Mouse (Mus musculus) kidney, postnatal 14 days (tissue): ENCODE data around the gene Slc30a4.

Source experiments
- DNase-seq: peaks from one replicate; pipeline ENCODE4 v3.0.0; 2022; ENCODE audit warnings: mixed read lengths

Slc30a4 gene

DNA sequence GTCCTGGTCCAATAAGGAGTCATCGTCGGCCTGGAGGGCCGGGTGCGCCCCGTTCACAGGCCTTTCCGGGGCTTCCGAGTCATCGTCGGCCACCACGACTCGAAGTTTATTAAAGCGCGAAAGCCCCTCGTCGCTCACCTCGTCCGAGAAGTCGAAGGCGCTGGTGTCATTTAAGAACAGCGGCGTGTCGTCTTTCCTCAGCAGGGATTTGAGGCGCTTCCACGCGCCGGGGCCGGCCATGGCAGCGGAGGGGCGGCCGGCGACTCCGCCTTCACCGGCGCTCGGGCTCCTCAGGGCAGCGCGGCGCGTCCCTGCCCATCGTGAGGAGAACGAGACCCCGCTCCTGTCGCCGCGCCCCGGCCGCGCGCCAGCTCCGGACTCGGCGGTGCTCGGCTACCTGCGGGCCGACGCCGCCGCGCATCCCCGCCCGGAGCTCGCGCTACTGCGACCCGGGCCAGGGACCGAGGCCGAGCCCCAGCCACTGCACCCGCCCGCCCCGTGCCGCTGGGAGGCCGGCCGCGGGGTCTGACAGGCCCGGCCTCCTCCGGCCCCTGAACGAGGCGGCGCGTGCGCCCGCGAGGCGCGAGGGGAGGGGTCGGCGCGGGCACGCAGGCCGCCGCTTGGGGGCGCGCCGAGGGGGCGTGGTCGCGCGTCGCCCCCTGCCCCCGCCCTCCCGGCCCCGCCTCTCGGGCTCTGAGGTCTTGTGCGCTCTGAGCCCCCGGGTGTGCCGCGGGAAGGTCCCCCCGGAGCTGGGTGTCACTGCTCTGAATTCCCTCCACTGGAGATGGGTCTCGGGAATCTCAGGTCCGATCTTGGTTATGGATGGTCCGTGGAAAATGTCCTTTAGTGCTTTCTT lies at the start of gene Slc30a4:
Gene Slc30a4 (minus strand): TSS at position 483 of the 856 bp plus-strand sequence.
- DNase-seq: peak; percentile 91

- peak; percentile 7 for DNase-seq
Measured at GRCm38 (mm10) chr2:122746461-122746860, 44.0 kb upstream of the Slc30a4 start.

DNA sequence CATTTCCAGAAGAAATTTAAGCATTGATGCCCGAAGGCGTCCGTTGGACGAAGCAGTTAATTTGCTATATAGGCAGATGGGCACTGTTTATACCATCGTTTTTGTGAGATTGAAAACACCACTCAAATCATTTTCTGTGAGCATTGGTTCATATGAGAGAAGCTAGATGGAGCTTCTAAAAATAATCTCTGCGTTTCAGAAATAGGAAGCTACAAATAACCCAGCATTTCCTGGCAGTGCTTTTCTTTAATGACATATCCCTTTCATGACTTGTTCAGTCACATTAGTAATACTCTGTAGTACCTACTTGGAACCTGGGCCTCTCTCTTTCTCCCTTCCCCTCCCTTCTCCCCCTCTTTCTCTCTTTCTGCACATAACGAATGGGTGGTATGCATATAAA lies 36.6 kb upstream of the Slc30a4 start:
- no peak for DNase-seq

- DNase-seq: peak; percentile 94
Measured at GRCm38 (mm10) chr2:122737894-122738830, 35.7 kb upstream of the Slc30a4 start, which contains the start of gene Bloc1s6. TSS of gene Bloc1s6 (plus strand) at chr2:122738503.

DNA sequence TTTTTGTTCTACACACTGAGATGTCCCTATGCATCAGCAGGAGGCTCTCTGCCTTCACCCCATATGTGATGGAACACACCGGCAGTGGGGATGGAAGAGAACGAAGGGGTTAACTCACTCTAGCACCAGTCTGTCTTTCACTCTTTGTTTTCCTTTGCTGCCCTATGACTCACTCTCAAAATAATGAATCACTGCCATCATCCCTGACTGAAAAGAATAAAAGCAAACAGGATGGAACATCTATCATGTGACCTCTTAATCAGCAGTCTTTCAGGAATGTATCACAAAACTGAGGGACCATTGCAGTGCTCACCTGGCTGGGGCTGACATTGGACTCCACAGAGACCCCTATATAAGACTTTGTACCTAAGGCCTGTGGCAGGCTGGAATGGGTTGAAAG lies 29.0 kb upstream of the Slc30a4 start:
- DNase-seq: no peak

- peak; percentile 25 for DNase-seq
Measured at GRCm38 (mm10) chr2:122725604-122726003, 23.1 kb upstream of the Slc30a4 start.

- no peak for DNase-seq
Measured at GRCm38 (mm10) chr2:122720564-122720963, 18.1 kb upstream of the Slc30a4 start.

DNA sequence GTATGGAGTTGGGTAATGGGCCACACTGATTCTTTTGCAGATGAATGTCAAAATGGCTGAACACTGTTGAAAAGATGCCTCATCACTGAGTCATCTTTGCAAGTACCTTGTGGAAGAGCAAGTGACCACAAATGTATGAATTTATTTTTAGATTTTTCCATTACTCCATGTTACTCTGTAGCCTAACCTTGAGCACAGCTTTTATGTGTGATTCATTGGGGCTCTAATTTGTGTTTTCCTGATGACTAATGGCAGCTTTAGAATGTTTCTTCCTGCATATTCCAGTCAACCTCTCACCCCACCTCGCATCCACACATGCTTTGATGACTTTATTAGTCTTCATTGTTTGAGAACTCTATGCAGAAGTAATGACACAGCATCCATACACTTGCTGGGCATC lies 16.8 kb upstream of the Slc30a4 start:
- DNase-seq: no peak

- DNase-seq: no peak
Measured at GRCm38 (mm10) chr2:122716301-122716842, 13.9 kb upstream of the Slc30a4 start.

DNA sequence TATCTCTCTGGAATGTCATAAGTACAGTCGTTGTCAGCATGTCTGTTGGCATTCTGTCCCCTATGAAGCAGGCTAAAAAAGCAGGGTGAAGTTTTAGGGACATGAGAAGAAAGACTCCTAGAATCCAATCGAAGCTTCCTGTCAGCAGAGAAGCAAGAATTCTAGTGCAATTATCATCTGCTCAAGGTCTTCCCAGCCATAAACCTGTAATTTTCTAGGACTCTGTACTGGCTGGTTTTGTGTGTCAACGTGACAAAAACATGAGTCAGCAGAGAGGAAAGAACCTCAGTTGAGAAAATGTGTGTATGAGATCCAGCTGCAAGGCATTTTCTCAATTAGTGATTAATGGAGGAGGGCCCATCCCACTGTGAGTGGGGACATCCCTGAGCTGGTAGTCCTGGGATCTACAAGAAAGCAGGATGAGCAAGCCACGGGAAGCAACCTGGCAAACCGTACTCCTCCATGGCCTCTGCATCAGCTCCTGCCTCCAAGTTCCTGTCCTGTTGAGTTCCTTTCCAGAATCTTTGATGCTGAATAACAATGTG lies 12.8 kb upstream of the Slc30a4 start:
- no peak for DNase-seq

DNA sequence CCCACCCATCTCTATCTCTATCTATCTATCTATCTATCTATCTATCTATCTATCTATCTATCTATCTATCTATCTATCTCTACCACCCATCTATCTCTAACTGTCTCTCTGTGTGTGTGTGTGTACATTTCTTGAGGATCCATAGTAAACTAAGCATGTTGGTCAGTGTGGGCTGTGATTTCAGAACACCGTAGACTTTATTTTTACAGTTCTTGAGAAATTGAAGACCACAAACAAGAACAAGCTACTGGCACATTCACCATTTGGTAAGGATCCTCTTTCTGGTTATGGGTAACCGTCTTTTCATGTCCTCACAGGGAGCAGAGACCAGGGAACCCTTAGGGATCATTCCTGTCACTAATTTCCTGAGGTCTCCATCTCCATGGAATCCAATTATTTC lies 10.4 kb upstream of the Slc30a4 start:
- no peak for DNase-seq

DNA sequence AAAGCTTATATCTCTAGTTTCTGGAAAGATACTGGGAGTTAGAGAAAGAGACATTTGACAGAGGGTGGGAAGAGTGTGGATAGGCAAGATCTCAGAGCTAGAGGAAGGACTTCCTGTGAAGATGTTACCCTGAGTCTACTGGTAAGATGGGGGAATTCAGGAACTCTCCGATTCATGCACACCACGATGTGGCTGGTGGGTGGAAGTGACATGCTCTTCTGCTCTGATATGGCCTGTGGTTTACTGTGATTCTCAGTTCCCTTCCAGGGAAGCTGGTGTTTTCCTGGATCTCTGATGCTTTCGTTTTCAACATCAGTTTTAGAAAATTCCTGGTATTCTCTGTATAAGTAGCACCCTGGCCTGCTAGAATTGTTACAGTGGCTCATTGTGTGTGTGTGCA lies 9.4 kb upstream of the Slc30a4 start:
- no peak for DNase-seq

- no peak for DNase-seq
Measured at GRCm38 (mm10) chr2:122709156-122709555, 6.7 kb upstream of the Slc30a4 start.

- DNase-seq: no peak
Measured at GRCm38 (mm10) chr2:122708080-122708479, 5.6 kb upstream of the Slc30a4 start.

DNA sequence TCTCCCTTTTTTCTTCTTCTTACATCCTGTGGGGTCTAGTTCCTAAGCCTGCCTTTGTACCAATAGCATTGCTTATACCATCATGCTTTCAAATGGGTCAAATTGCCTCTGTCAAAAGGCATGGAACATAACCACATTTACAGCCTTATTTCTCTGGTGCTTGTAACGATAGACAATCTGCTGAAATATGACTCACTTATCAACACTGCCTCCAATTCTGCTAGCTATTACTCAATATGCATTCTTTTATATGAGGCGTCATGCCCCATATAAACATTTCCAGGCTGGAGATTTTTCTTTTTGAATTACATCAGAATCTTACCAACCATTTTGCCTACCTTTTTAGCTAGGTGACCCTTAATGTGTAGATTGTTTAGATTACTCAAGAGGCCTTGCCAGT lies 2.1 kb upstream of the Slc30a4 start:
- no peak for DNase-seq

GRCm38 (mm10) chr2:122701871-122702180 lies 637 bp downstream of the Slc30a4 start:
- DNase-seq: no peak

DNA sequence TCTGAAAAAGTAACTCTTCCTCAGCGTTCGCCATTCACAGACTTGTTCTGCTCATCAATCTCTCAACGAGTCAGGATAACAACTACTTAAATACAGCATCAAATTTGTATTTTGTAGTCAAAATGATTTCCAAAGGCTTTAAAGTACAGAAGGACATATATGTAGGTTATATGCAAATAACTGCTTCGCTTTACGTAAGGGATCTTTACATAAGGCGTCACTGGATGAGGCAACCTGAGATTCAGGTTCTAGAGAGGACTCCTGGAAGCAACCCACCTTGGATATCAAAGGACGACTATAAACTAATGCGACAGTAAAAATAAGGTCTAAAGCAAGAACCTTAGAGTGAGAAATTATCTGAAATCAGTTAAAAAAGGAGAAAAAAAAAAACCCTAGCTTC lies 1.5 kb downstream of the Slc30a4 start:
- DNase-seq: no peak

GRCm38 (mm10) chr2:122697526-122697925 lies 4.9 kb downstream of the Slc30a4 start:
- DNase-seq: no peak

DNA sequence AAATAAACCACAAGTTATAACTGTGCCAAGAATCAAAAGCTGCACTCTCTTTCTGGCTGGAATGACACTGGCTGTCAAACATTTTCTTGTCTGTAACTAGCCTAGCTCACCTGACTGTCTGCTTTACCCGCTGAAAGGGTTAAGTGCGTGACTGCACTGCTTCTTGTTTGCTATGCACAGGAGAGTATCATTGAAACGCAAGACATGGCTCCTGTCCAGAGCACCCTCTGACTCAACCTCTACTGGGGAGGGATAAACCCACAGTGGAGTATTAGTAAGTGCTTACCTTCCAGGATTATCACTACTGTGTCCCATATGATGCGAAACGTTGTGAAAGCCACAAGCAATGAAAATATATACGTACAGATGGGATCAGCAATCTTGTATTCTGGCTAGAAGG lies 15.8 kb downstream of the Slc30a4 start:
- no peak for DNase-seq

DNA sequence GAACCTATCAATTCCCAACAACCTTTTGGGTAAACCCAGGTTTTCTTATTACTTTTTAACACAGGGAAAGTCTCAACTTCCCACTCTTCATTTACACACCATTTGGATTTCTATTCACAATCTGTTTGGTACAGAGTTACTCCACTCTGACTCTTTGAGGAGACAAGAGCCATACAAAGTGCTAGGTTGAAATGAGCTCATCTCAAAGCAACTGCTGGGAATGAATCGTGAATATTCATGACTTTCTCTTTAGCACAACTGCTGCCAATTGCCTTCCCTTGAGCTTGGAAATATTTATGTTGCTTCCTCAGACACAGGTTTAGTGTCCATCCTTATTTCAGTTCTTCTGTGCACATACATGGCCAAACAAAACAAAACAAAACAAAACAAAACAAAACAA lies 18.8 kb downstream of the Slc30a4 start:
- DNase-seq: no peak

GRCm38 (mm10) chr2:122682520-122682919 lies 19.9 kb downstream of the Slc30a4 start:
- no peak for DNase-seq

DNA sequence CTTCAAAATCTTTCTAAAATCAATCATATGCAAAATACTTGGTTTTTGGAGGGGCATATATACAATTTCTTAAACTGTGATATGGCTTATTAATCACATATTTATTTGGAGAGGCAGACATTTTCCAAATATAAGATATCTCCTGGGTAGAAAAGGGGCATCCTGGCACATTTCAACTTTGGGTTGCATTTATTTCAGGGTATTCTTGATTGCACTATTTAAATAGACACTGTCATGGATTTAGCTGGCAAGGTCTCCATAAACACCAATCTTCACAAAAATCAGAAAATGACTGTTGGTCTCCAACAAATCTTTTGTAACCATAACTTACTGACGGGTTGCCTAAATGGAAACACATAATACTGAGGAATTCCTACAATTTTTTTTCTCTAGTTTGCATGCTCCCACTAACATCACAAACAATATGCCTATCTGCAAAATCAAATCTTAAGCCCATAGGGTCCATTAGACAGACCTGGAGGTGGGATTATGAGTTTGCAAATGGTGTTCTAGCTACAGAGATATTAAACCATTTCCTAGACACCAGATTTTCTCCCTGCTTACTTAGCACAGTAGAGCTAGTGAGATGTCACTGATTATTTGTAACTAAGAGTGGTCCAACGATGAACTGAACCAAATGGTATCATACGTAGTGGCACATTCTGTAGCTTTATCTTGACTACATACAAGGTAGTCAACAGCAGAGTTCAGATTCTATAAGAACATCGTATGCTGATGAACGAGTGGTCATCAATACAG lies 20.9 kb downstream of the Slc30a4 start:
- DNase-seq: no peak
